Mouse (Mus musculus) neural tube, embryonic 14.5 days (tissue): ENCODE data around the gene Vac14. TPM values are rescaled to one million over a fixed set of nuclear protein-coding genes. Genes with fewer than 3 reads are reported as not detected.

Source experiments
- ATAC-seq: fragments of 200-750 bp; cut with Nextera tagmentation; 2 replicates; pipeline ENCODE4 v1.8.0; 2017; ENCODE audit warnings: low read depth, mild to moderate bottlenecking, moderate TSS enrichment, moderate library complexity
- H3K27ac ChIP-seq: fragments of 300-500 bp; sonication (generic); 2 replicates; pipeline ENCODE4 v1.5.1; 2014; ENCODE audit warnings: low read depth, mild to moderate bottlenecking, control low read depth, low read length, moderate library complexity, mixed read lengths
- H3K27me3 ChIP-seq: fragments of 300-500 bp; sonication (generic); 2 replicates; pipeline ENCODE4 v1.6.1; 2014; ENCODE audit warnings: low read length; ENCODE audit not compliant: control insufficient read depth, insufficient read depth
- H3K36me3 ChIP-seq: fragments of 300-500 bp; sonication (generic); 2 replicates; pipeline ENCODE4 v1.6.1; 2014; ENCODE audit warnings: low read length, mixed read lengths; ENCODE audit not compliant: control insufficient read depth, insufficient read depth
- H3K4me1 ChIP-seq: fragments of 300-500 bp; sonication (generic); 2 replicates; pipeline ENCODE4 v1.6.1; 2014; ENCODE audit warnings: low read length; ENCODE audit not compliant: control insufficient read depth, insufficient read depth
- H3K4me2 ChIP-seq: fragments of 300-500 bp; sonication (generic); 2 replicates; pipeline ENCODE4 v1.6.1; 2014; ENCODE audit warnings: mild to moderate bottlenecking, low read depth, low read length, control low read depth
- H3K4me3 ChIP-seq: fragments of 300-500 bp; sonication (generic); 2 replicates; pipeline ENCODE4 v1.5.1; 2014; ENCODE audit warnings: low read depth, low read length, control low read depth, mixed read lengths
- H3K9ac ChIP-seq: fragments of 300-500 bp; sonication (generic); replicated peaks from 2 replicates; pipeline ENCODE4 v1.6.1; 2014; ENCODE audit warnings: low read depth, mild to moderate bottlenecking, control low read depth, low read length, mixed read lengths
- H3K9me3 ChIP-seq: fragments of 300-500 bp; sonication (generic); 2 replicates; pipeline ENCODE4 v1.6.1; 2016; ENCODE audit warnings: low read length; ENCODE audit not compliant: control insufficient read depth
- WGBS: fragments of 180-500 bp; shearing (Covaris S2); extraction: QIAGEN DNeasy Blood & Tissue Kit; methylation state at CpG from one replicate; pipeline ENCODE4 v1.1.7; 2014; 5-methylcytosine and 5-hydroxymethylcytosine counted together
- polyA plus RNA-seq: library from polyadenylated mRNA; unstranded; fragments of >200 nt; fragmentation: Nextera tagmentation; extraction: Ambion mirVana; gene quantifications from 2 replicates; pipeline ENCODE4 v1.2.1, GENCODE M21; 2014

The Vac14 gene
- polyA plus RNA-seq, 1 experiment from 2014 or later: 31.1 TPM

- H3K9me3 ChIP-seq: no peaks in the 10 kb centered on the region
- peak; percentile 74 for ATAC-seq
- H3K9ac ChIP-seq: peak within 1 kb of the TSS; percentile 90
- no peaks in the 10 kb centered on the region for H3K27me3 ChIP-seq
- H3K4me3 ChIP-seq: peak within 1 kb of the TSS; percentile 62
- H3K4me2 ChIP-seq: peak within 1 kb of the TSS; percentile 97
- peak within 1 kb of the TSS; percentile 80 for H3K27ac ChIP-seq
- peaks cover 60% of the 10 kb centered on the region for H3K4me1 ChIP-seq
- H3K36me3 ChIP-seq: no peaks in the 10 kb centered on the region; the same call in 1 of the 2 replicates
- WGBS: 5% methylated on average over 65 of the region's 75 CpGs
These were observed 102.6 kb downstream of the Vac14 start, which contains the start of gene Mtss1l for GRCm38 (mm10) chr8:110720685-110721598. Mtss1l (plus strand) TSS chr8:110721476.

GRCm38 (mm10) chr8:110721606-110722413, 103.4 kb downstream of the Vac14 start:
- H3K9me3 ChIP-seq: no peaks in the 10 kb centered on the region
- H3K9ac ChIP-seq: peak overlapping the region; percentile 90
- peak overlapping the region; percentile 97 for H3K4me2 ChIP-seq
- ATAC-seq: peak; percentile 57
- peak overlapping the region; percentile 62 for H3K4me3 ChIP-seq
- WGBS: under 1% methylated on average over 45 of the region's 59 CpGs
- H3K36me3 ChIP-seq: no peaks in the 10 kb centered on the region; the same call in 1 of the 2 replicates
- H3K27me3 ChIP-seq: no peaks in the 10 kb centered on the region
- H3K27ac ChIP-seq: peak overlapping the region; percentile 80
- peaks cover 55% of the 10 kb centered on the region for H3K4me1 ChIP-seq

- H3K27ac ChIP-seq: peak overlapping the region; percentile 50; the same call in 1 of the 2 replicates
- H3K4me3 ChIP-seq: peak overlapping the region; percentile 62
- H3K4me2 ChIP-seq: peak overlapping the region; percentile 97
- H3K36me3 ChIP-seq: peaks cover 6% of the 10 kb centered on the region
- H3K9me3 ChIP-seq: no peaks in the 10 kb centered on the region
- ATAC-seq: no peak
- H3K4me1 ChIP-seq: peaks cover 55% of the 10 kb centered on the region
- H3K9ac ChIP-seq: peak overlapping the region; percentile 90
- no peaks in the 10 kb centered on the region for H3K27me3 ChIP-seq
- 43% methylated on average over 11 of the region's 11 CpGs for WGBS
These were observed 104.1 kb downstream of the Vac14 start for GRCm38 (mm10) chr8:110722414-110723011.

GRCm38 (mm10) chr8:110724493-110724892, 106.1 kb downstream of the Vac14 start:
- H3K4me3 ChIP-seq: no peak overlapping the region
- H3K4me1 ChIP-seq: peaks cover 43% of the 10 kb centered on the region
- H3K27ac ChIP-seq: peak overlapping the region; percentile 49; the same call in 1 of the 2 replicates
- peak overlapping the region; percentile 12; the same call in 1 of the 2 replicates for H3K9ac ChIP-seq
- H3K4me2 ChIP-seq: peak overlapping the region; percentile 26
- ATAC-seq: no peak
- H3K36me3 ChIP-seq: peaks cover 25% of the 10 kb centered on the region
- 93% methylated on average over 3 of the region's 3 CpGs for WGBS
- H3K9me3 ChIP-seq: no peaks in the 10 kb centered on the region
- no peaks in the 10 kb centered on the region for H3K27me3 ChIP-seq

- H3K4me2 ChIP-seq: peak overlapping the region; percentile 26
- H3K27me3 ChIP-seq: no peaks in the 10 kb centered on the region
- no peaks in the 10 kb centered on the region for H3K9me3 ChIP-seq
- peak overlapping the region; percentile 49 for H3K27ac ChIP-seq
- H3K9ac ChIP-seq: peak overlapping the region; percentile 28; the same call in 1 of the 2 replicates
- H3K36me3 ChIP-seq: peaks cover 32% of the 10 kb centered on the region
- no peak for ATAC-seq
- peaks cover 37% of the 10 kb centered on the region for H3K4me1 ChIP-seq
- H3K4me3 ChIP-seq: no peak overlapping the region
- WGBS: 50% methylated on average over 7 of the region's 7 CpGs
These were observed 106.9 kb downstream of the Vac14 start for GRCm38 (mm10) chr8:110725084-110725838.

- Histone ChIP-seq H3K9ac (0 out of 2 replicates have a peak overlapping the region, but pooled peaks have one; percentile 34), H3K36me3 (peaks cover 48% of the 10 kb centered on the region), H3K4me2 (no peak overlapping the region), H3K27ac (no peak overlapping the region), H3K4me1 (peaks cover 37% of the 10 kb centered on the region), H3K4me3 (no peak overlapping the region), H3K9me3 (no peaks in the 10 kb centered on the region), H3K27me3 (no peaks in the 10 kb centered on the region)
- WGBS: 4% methylated on average over 18 of the region's 18 CpGs
- peak; percentile 33 for ATAC-seq
These were observed 108.5 kb downstream of the Vac14 start for GRCm38 (mm10) chr8:110726893-110727292.

- ATAC-seq: no peak
- H3K4me1 ChIP-seq: 0 out of 2 replicates have a peak, but pooled peaks cover 2% of the 10 kb centered on the region
- H3K36me3 ChIP-seq: peaks cover 68% of the 10 kb centered on the region
- no peak overlapping the region for H3K9ac ChIP-seq
- 92% methylated on average over 8 of the region's 8 CpGs for WGBS
- no peak overlapping the region for H3K4me3 ChIP-seq
- H3K4me2 ChIP-seq: no peak overlapping the region
- no peaks in the 10 kb centered on the region for H3K27me3 ChIP-seq
- H3K27ac ChIP-seq: no peak overlapping the region
- H3K9me3 ChIP-seq: no peaks in the 10 kb centered on the region
These were observed 113.0 kb downstream of the Vac14 start for GRCm38 (mm10) chr8:110731346-110731859.

GRCm38 (mm10) chr8:110733036-110733435, 114.7 kb downstream of the Vac14 start:
- H3K36me3 ChIP-seq: peaks cover 70% of the 10 kb centered on the region
- H3K4me1 ChIP-seq: no peaks in the 10 kb centered on the region
- ATAC-seq: no peak
- H3K4me3 ChIP-seq: no peak overlapping the region
- H3K27ac ChIP-seq: no peak overlapping the region
- WGBS: 79% methylated on average over 8 of the region's 8 CpGs
- H3K9ac ChIP-seq: no peak overlapping the region
- no peak overlapping the region for H3K4me2 ChIP-seq
- no peaks in the 10 kb centered on the region for H3K27me3 ChIP-seq
- H3K9me3 ChIP-seq: no peaks in the 10 kb centered on the region
